In the genomic region with DNA sequence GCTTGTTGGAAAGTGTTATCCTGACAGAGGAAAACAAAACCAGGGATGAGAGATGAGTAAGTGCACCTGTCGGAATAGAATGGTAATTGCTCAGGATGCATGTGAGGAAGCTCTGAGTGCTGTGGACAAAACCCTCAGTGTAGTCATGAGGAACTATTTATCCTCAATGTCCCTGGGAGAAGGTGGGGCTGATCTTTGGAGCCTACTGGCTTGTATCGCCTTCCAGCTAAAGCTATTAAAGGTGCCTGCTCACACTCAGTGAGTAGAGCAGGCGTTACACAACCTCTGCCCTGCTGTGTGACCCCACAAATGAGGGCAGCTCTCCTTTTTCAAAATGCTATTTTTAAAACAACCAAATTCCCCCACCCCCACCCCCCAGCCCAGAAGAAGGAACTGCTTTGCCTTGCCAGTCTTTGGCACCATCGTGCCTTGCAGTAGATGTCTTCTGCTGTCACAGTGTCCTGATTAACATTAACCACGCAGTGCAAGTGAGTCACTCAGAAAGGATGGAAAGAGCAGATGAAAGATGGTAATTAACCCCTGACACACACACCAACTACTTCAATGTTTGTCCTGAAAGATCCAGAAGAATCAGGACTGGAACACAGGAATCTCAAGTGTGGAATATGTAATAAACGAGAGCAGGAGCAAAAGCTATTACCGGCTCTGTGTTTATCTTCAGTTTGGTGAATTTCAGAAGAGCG, we compare ENCODE assay signal across 27 mouse cellular contexts.
DNase-seq lines count a peak whose midpoint lies in the region; ATAC-seq and TF ChIP-seq lines count a peak whose summit lies in the region.
"Had no signal": no experiment of that assay in that cellular context is flagged by ENCODE, and none has a peak within 500 bp of the region (broad histone marks: within the 10 kb centered on the region; RNA-seq: fewer than 3 reads in every experiment).

No protein-coding gene starts in this region.

- no peak overlapping the region for H3K4me3 ChIP-seq in gastrocnemius, adult 2 months
- no peak overlapping the region for H3K4me3 ChIP-seq in kidney, embryonic 14.5 days (ENCODE audit: low read length)
- H3K4me3 ChIP-seq: erythroblast, embryonic 14.5 days; heart, embryonic 15.5 days; hindbrain, embryonic 12.5 days; limb, embryonic 12.5 days; liver, embryonic 15.5 days; lung, embryonic 15.5 days; midbrain, embryonic 10.5 days; midbrain, embryonic 15.5 days; neural tube, embryonic 15.5 days had no signal

- 0 out of 2 replicates have a peak, but pooled peaks cover 3% of the 10 kb centered on the region for H3K4me1 ChIP-seq in kidney, embryonic 14.5 days (ENCODE audit: control insufficient read depth, insufficient read depth, low read length)
- H3K4me1 ChIP-seq: liver, embryonic 15.5 days; lung, embryonic 15.5 days had no signal

- 65% methylated on average over 8 of the region's 8 CpGs for WGBS in kidney, embryonic 14.5 days

- H3K9me3 ChIP-seq in kidney, embryonic 14.5 days (ENCODE audit: control insufficient read depth, low read length) = no peaks in the 10 kb centered on the region
- H3K9me3 ChIP-seq: heart, embryonic 15.5 days; hindbrain, embryonic 12.5 days; limb, embryonic 12.5 days; liver, embryonic 15.5 days; lung, embryonic 15.5 days; midbrain, embryonic 10.5 days; midbrain, embryonic 15.5 days; neural tube, embryonic 15.5 days had no signal

- peak overlapping the region; percentile 55 for H3K27ac ChIP-seq in gastrocnemius, adult 2 months
- H3K27ac ChIP-seq in kidney, embryonic 14.5 days (ENCODE audit: low read depth, low read length) = no peak overlapping the region
- H3K27ac ChIP-seq: heart, embryonic 15.5 days; hindbrain, embryonic 12.5 days; hindbrain, postnatal 0 days; limb, embryonic 12.5 days; liver, embryonic 15.5 days; lung, embryonic 15.5 days; midbrain, embryonic 10.5 days; midbrain, embryonic 15.5 days; neural tube, embryonic 15.5 days; stomach, postnatal 0 days had no signal

- no peak for ATAC-seq in kidney, embryonic 14.5 days (ENCODE audit: low FRiP score, low TSS enrichment)
- ATAC-seq: forebrain, embryonic 16.5 days; hindbrain, postnatal 0 days; midbrain, embryonic 15.5 days had no signal

- no peaks in the 10 kb centered on the region for H3K36me3 ChIP-seq in kidney, embryonic 14.5 days (ENCODE audit: control insufficient read depth, insufficient read depth, low read length)
- H3K36me3 ChIP-seq: heart, embryonic 15.5 days; hindbrain, embryonic 12.5 days; limb, embryonic 12.5 days; liver, embryonic 15.5 days; lung, embryonic 15.5 days; midbrain, embryonic 10.5 days; midbrain, embryonic 15.5 days; neural tube, embryonic 15.5 days had no signal

- no peaks in the 10 kb centered on the region for H3K27me3 ChIP-seq in kidney, embryonic 14.5 days (ENCODE audit: control insufficient read depth, insufficient read depth, low read length)
- H3K27me3 ChIP-seq: heart, embryonic 15.5 days; hindbrain, embryonic 12.5 days; limb, embryonic 12.5 days; liver, embryonic 15.5 days; lung, embryonic 15.5 days; midbrain, embryonic 15.5 days; neural tube, embryonic 15.5 days had no signal

- no peak overlapping the region for H3K4me2 ChIP-seq in kidney, embryonic 14.5 days (replicated peaks; ENCODE audit: low read depth, low read length)
- H3K4me2 ChIP-seq: heart, embryonic 15.5 days; hindbrain, embryonic 12.5 days; limb, embryonic 12.5 days; liver, embryonic 15.5 days; lung, embryonic 15.5 days; midbrain, embryonic 15.5 days; neural tube, embryonic 15.5 days had no signal

- H3K9ac ChIP-seq in kidney, embryonic 14.5 days (ENCODE audit: low read depth, low read length) = no peak overlapping the region
- H3K9ac ChIP-seq: heart, embryonic 15.5 days; hindbrain, embryonic 12.5 days; limb, embryonic 12.5 days; liver, embryonic 15.5 days; lung, embryonic 15.5 days; midbrain, embryonic 15.5 days; neural tube, embryonic 15.5 days had no signal

- TF ChIP-seq CTCF in gastrocnemius, adult 2 months (IDR thresholded peaks at IDR 0.05) = no peak

- intact Hi-C loops in gastrocnemius, adult 2 months (cut with DNase I) = no loop called here

- peak; percentile 48 for DNase-seq in gastrocnemius, adult 2 months
- DNase-seq in gastrocnemius, postnatal 4 days (ENCODE audit: low spot score in 2 of 2) = no peak
- DNase-seq in kidney, adult 18-20 months = peak; percentile 6
- peak; percentile 19 for DNase-seq in brain, adult 2 months (ENCODE audit: low read depth, low spot score)
- peak; percentile 74 for DNase-seq in skeletal muscle tissue, adult 2 months (ENCODE audit: low read depth, low spot score)
- DNase-seq in left cerebral cortex, adult 8-10 months (ENCODE audit: low spot score in 2 of 2) = no peak
- DNase-seq: adrenal gland, postnatal 36 days; cerebellum, adult 2 months; cerebellum, postnatal 14 days; gastrocnemius, postnatal 36 days; heart, postnatal 36 days; right cerebral cortex, adult 18-20 months; thymus, adult 18-20 months; thymus, postnatal 25 days had no signal

Comparison
In these comparisons a context has a peak if more than half of its experiments do, and no peak if none do; other contexts are left out.
1. DNase-seq: peak in gastrocnemius, adult 2 months (single experiment), kidney, adult 18-20 months (single experiment), brain, adult 2 months (single experiment) and skeletal muscle tissue, adult 2 months (single experiment); none in gastrocnemius, postnatal 4 days (0 of 2) and left cerebral cortex, adult 8-10 months (0 of 2).